Mouse (Mus musculus) large intestine, adult 2 months (tissue): ENCODE results near the gene Crybg2. TPM values are rescaled to one million over a fixed set of nuclear protein-coding genes. Genes with fewer than 3 reads are reported as not detected.
A peak's percentile ranks its signal among the peaks of the same experiment; 100 is the strongest.

ENCODE experiments used
- DNase-seq: peaks from one replicate; pipeline ENCODE4 v3.0.0-alpha.2; 2012; ENCODE audit warnings: low read depth, low spot score
- WGBS: fragments of 180-500 bp; shearing (Covaris S2); methylation state at CpG from one replicate; pipeline ENCODE4 v1.1.7; 2018; 5-methylcytosine and 5-hydroxymethylcytosine counted together
- polyA plus RNA-seq: library from polyadenylated mRNA; depleted of rRNA; stranded (reverse); fragments of >200 nt; gene quantifications from 2 replicates; pipeline ENCODE4 v1.2.3, GENCODE M21; 2012

The Crybg2 gene
- polyA plus RNA-seq, 1 experiment, result 33.6 TPM

DNA sequence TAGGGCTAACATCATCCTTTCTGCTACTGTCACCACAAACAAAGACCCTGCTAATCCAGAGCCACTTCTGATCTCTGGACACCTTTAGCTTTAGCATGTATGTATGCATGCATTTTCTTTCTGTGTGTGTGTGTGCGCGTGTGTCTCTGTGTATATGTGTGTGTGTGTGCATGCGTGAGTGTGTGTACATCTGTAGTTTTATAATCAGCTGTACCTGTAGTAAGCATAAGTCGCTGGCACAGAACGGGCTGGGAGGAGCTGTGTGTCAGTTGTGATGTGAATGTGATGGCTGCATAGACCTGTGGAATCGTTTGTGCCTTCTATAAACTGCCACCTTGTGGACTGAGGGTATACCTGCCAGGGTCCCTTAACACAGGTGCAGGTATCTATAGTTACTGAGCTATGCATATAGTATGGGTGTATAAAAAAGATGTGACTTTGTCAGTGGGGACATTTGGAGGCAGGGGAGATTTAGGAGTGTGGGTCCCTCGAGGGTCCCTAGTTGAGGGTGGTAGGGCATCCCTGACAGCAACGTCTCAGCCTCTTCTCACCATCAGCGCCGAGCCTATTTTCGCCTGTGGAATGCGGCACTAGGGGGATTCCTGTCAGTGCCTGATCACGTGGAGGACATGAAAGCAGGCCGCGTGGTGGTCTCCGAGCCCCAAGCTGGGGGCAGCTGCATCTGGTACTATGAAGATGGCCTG lies 30.1 kb downstream of the Crybg2 start:
- WGBS, result 82% methylated on average over 16 of the region's 16 CpGs

DNA sequence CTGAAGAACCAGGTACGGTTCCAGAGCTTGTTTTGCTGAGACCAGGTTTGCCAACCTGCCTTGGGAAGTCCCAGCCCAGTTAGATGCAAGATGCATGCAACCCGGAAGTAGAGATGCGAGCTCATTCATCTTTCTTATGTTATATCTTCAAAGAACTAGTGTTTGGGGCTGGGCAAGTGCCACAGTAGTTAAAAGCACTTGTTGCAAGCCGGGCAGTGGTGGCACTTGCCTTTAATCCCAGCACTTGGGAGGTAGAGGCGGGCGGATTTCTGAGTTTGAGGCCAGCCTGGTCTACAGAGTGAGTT lies 30.6 kb downstream of the Crybg2 start:
- 87% methylated on average over 6 of the region's 6 CpGs for WGBS
- DNase-seq, result no peak

More for the DNA sequence above, 30.1 kb downstream of the Crybg2 start:
- no peak for DNase-seq

DNA sequence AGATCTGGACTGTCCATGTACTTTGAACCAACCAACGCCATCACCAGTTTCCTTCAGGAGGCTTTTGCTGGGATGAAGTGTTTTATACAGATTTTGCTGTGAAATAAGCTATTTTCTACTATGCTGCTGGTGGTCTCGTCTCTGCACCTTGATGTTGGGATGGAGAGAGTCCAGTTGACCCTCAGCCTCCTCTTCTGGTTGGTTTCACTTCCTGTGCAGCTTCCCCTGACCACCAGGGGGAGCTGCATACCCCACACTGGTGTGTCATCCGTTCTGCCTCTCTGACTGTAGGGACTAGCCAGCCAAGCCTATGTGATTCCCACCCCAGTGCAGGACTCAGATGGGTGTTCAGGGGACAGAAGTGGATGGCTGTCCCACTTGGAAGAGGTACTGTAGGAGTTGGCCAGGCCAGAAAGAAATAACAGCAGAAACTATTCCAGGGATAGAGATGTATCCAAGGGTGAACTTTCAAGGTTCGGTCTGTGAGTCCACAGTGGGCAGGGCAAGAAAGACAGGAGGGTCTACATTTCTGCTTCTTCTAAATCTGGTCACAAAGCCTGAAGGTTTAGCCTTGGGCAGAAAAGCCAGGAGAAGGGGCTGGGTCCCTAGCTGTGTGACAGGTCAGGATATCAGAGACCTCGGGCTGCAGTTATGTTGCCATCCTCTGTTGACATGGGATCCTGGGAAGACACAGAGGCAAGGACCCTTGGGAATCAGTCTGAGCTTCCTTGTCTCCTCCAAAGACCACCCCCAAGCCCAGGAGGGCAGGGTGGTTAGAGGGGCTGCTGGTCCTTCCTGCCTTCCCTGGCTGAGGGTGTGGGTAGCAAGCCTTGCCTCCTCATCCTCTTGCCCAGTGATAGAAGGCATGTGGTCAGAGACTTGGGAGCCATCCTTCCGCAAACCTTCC lies 32.0 kb downstream of the Crybg2 start:
- 62% methylated on average over 6 of the region's 6 CpGs for WGBS
- DNase-seq, result no peak

DNA sequence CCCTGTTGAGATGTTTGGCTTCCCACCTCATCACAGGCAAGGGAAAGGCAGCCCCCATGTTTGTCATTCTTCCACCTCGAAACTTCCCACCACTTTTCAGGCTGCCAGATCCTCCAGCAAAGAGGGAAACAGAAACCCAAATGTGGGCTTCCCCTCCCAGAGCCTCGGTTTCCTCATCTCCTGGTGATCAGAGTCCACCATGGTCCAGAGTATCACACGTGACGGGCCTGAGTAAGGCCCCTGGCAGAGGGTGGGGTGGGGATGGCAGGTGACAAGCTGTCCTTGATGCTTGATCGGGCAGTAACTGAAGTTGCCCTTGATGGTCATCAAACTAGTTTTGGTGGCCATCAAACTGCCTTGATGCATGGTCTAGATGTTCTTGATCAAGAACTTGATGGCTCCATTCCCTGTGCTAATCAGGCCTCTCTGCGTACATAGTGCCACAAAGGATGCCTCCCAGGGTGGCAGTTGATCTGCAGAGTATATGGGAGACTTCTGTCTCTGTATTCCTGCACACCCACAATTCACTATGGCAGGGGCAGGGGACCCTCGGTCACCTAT lies 33.5 kb downstream of the Crybg2 start:
- 78% methylated on average over 7 of the region's 7 CpGs for WGBS
- no peak for DNase-seq

DNA sequence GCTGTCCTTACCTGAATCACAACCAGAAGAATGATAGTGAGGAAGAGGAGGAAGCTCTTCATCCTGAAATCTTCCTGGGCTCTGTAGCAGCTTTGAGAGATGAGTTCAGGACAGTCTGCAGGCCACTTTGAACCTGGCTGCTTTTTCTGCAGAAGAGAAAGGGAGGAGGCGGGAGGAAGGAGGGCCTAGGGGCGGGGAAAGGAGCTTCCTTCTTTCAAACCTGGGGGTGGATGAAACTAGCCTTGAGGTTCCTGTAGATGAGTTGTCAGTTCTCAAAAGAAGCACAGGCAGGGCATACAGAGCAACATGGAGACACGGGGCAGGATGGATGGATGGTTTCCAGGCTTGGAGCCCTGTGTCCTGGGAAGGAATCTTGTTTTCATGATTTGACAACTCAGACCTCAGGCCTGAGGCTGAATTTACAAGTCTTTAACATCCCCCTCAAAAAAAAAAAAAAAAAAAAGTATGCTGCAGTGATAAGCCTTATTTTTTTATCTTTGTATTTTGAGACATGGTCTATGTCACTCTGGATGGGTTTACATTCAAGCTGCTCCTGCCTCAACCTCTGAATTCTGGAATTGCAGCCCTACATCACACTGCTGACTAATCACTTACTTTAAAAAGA lies 34.4 kb downstream of the Crybg2 start, which contains the start of gene Cd52:
Cd52 (minus strand) TSS at position 160 of the 625 bp plus-strand sequence.
- WGBS, result 65% methylated on average over 3 of the region's 3 CpGs

DNA sequence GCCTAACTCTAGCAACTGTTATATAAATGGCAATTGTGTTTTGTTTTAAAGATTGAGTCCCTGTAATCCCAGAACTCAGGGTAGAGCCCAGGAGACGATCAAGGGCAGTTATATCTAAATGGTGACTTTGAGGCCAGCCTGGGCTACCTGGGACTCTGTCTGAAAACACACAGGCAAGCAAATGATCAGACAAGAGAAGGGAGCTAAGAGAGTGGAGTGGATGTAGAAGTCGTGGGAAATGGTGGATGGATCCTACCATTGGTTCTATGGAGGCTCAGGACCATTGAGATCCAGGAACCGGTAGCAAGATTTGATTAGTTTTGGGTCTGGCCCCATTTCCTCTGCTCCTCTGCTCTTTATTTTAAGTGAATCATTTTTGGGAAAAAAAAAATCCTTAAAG lies 35.5 kb downstream of the Crybg2 start:
- 82% methylated on average over 3 of the region's 3 CpGs for WGBS

More for the DNA sequence above, 34.4 kb downstream of the Crybg2 start, which contains the start of gene Cd52:
- DNase-seq, result no peak

DNA sequence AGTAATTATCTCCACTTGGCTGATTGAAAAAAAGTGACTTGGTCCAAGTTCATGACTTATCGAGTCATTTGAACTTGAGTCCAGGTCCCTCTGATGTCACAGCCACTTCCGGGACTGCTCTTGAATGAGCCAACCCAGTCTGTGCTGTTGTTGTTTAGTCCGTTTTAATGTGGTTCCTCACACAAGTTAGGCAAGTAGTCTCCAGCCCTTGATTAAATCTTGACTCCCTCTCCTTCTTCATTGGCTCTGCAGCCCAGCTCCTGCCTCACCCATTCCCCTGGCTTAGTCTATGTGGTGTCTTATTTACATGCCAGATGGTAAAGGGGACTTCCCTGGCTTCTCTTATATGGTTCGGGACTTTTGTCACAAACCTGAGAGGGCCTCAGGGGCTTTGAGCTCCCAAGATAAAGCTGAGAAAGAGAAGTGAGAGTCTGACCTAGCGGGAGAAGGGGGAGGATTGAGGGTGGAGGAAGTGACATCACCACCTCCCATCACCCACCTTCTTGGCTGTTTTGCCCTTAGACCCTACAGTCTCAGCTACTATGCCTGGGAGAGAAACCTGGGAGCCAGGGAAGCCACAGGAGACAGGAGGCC lies 36.5 kb downstream of the Crybg2 start:
- no peak for DNase-seq
- WGBS, result 63% methylated on average over 5 of the region's 5 CpGs

More for the DNA sequence above, 35.5 kb downstream of the Crybg2 start:
- DNase-seq, result no peak

DNA sequence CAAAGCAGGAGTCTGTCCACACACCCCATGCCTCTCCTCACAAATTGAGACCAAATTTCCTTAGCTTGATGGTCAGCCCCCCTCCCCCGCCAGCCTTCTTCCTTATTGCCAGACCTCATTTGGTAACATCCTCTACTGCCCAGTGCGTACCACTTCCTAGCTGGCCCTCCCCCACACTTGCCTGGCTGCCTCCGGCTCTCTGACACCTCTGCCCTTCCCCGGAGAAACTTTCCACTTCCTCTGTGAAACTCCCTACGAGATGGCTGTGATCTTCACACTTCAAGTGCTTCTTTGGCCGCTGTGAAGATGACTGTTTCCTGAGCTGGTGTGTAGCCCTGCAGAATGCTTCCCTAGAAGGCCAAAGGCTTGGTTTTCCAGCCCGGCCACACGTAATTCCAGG lies 38.0 kb downstream of the Crybg2 start:
- 45% methylated on average over 8 of the region's 8 CpGs for WGBS
- DNase-seq, result no peak

DNA sequence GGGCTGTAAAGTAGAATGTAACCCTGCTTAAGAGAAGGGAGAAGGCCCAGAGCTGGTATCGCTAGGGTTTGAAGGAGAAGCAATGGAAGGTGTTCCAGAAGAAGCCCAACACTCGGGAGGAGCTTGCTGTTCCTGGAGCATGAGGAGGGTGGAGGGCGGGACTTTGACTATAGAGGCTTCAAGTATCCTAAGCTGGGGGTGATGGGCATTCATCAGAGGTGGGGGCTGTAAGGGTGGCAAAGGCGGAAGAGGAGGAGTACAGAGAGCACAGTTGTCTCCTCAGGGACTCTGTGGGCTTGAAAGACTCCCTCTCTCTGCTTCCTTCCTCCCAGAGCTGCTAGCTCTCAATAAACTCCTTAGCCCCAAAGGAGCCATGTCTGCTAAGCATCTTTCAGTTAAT lies 39.6 kb downstream of the Crybg2 start:
- 78% methylated on average over 4 of the region's 4 CpGs for WGBS
- DNase-seq, result no peak

DNA sequence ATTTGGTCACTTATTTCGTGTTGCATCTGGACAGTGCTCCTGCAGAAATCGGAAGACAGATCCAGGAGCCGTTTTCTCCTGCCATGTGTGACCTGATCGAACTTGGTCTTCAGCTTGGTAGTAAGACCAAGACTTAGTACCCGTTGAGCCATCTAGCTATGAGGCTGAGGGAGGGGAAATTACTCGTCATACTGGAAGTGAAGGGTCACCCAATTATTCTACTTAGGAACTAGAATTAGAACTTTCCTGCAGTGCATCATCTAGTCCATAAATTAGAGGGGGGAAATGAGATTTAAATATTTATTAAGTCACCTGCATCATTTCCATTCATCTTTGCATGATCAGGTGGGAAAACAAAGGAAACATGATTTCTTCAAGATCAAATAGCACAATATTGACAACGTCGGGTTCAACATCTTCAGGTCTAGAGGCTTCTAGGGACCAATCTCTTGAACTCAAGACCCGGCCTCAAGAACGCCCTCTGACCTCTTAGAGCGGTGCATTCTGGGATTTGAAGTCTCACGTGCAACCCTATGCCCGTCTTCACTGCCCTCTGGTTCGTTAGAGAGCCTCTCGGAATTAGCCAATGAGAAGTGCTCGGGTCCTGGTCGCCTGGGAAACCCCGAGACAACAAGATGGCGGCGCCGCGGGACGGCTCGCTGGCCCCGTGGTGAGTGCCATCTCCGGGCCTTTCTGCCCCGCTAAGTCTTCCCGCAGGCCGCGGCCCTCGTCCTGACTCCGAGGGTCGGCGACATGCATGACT lies 41.5 kb downstream of the Crybg2 start, which contains the start of gene Ubxn11:
Ubxn11 (plus strand) TSS at position 592 of the 763 bp plus-strand sequence.
- 18% methylated on average over 34 of the region's 34 CpGs for WGBS
- DNase-seq, result peak; percentile 70

DNA sequence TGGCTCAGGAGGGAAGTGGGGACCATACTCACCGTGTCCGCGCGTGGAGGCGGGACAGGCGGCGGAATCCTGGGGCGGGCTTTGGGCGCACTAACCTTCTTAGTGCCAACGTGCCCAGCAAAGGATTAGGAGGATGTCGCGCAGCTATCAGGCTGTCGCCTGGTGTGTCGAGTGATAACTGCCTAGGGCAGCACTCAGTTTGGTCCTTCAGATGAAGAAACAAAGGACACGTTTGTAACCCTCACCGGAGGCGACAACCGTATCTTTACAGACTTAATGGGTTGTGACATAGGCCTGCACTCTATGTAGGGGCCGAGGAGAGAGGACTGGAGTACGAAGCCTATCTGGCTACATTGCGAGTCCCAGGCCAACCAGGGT lies 42.1 kb downstream of the Crybg2 start:
- WGBS, result 5% methylated on average over 21 of the region's 21 CpGs

DNA sequence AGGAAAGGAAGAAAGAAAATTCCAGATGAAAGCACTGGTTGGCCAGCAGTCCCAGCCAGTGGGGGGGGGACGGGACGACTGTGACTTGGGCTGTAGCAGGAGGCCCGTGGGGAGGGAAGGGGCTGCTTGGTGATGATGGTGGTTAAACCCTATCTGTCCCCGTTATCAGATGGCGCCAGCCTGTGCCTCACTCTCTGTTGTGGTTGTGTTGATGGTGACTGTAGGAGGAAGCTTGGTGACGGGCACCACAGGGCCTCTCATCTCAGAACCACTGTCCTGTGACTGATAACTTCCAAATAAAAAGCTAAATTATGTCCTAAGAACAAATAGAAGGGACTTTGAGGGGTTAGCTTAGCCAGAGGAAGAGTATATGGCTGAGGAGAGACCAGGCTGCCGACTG lies 45.5 kb downstream of the Crybg2 start:
- DNase-seq, result no peak
- 75% methylated on average over 7 of the region's 7 CpGs for whole genome bisulfite sequencing

More for the DNA sequence above, 42.1 kb downstream of the Crybg2 start:
- DNase-seq, result no peak

DNA sequence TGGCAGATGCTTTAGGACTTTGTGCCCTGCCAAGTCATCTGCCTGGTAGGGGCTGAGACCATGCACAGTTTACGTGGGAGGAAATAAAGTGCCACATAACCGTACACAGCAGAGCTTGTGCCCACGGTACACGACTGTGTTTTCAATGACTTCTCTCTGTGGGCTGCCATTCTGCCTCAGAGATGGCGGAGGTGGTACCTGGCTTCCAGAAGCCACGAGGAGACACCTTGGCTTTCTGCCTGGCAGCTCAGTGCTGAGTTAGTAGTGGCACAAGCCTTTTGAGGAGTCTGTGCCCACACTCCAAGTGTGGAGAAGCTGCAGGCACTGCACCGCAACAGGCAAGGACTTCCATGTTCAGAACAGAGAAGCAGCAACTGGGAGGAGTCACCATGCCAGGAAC lies 47.1 kb downstream of the Crybg2 start:
- 79% methylated on average over 7 of the region's 7 CpGs for WGBS

DNA sequence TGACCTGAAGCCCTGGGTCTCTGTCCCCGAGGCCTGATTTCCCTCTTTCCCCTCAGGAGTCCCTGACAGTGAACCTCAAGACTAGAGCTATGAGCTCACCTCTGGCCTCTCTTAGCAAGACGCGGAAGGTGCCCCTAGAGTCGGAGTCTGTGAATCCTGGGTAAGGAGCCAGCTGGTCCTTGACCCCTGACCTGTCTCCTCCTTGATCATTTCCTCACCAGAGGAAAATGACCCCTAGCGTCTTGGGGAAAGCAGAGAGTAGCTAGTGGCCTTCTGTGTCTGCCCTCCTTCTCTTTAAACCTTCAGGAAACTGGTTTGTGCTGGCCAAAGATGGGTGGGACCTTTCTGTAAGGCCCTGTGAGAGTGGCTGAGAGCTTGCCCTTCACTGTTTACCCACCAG lies 47.6 kb downstream of the Crybg2 start:
- WGBS, result 65% methylated on average over 5 of the region's 5 CpGs
- no peak for DNase-seq

More for the DNA sequence above, 47.1 kb downstream of the Crybg2 start:
- DNase-seq, result no peak

DNA sequence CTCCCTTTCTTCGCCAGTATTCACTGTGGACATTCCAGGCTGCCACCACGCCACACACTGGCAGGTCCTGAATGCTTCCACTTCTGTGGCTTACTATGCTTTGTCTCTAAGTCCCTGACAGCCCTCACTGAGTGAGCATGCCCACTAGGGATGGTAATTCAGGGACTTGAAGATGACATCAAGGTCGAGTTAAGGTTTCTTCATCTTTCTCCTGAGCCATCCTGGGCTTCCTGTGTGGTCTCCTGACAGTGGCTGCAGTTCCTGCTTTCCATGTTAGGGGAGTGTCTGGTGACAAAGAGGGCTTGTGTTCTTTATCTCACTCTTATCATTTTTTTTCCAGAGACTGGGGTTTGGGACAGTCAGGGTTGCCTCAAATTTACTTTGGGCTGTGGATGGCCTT lies 50.0 kb downstream of the Crybg2 start:
- 52% methylated on average over 3 of the region's 3 CpGs for whole genome bisulfite sequencing
- DNase-seq, result no peak

DNA sequence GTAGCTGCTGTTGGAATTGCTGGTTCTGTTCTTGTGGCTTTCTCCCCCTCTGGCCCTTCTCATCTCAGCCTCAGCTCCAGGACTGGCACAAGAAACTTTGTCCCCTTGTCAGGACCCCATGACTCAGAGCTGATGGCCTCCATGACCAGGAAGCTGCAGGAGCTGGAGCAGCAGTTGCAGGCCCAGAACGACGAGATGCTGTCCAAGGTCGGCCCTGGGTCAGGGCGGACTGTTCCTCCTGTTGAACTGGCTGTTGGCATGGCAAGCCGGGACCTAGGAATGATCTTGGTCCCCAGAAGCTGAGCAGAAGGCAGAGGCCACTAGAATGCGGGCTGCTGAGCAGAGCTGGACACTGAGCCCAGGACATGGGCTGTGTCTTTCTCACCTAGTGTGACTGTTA lies 51.8 kb downstream of the Crybg2 start:
- WGBS, result 77% methylated on average over 6 of the region's 6 CpGs

DNA sequence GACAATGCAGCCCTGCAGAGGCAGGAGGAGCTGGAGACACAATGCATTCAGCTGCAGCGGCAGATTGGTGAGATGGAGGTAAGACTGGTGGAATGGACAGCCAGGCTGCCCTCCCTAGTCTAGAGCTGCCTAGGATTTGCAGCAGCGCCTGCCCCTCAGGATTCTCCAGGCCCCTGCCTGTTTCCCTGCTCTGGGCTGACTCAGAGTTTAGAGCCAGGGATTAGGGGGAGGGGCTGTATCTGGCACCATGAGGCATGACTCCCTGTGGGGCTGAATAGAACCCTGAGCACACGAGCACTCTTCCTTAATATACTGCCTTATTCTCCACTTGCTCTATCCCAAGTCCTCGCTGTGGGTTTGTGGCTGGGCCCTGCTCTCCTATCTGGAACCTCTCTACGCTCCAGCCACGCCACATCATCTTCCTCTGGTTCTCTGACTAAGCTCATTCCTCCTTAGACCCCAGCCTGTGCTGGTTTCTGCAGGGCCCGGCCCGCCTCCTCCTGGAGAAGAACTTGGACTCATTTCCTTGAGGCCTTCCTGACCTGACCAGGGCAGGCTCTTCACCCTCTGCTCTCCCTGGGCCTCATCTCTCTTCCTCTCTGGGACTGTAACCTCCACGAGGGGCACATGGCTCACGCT lies 52.9 kb downstream of the Crybg2 start:
- no peak for DNase-seq
- 82% methylated on average over 10 of the region's 10 CpGs for WGBS

More for the DNA sequence above, 51.8 kb downstream of the Crybg2 start:
- no peak for DNase-seq

DNA sequence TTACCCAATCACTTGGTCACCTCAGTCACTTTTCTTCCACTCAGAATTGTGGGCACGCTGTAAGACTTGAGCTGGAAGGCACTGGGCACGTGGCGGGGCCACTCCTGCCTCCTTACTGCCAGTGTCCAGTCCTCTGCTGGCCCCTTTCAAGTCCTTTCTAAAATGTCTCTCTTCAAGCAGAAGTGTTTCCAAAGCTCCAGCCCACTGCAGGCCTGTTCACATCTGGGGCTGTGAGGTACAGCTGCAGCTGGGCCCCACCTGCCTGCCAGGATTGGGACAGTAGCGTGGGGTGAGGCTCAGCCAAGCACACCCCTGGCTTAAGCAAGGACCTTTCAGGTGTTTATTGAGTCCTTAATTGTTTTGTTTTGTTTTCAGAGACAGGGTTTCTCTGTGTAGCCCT lies 53.4 kb downstream of the Crybg2 start:
- WGBS, result 86% methylated on average over 4 of the region's 4 CpGs
- DNase-seq, result no peak
